Mouse (Mus musculus) neural tube, embryonic 14.5 days (tissue): Measurements from ENCODE around the gene Zfp383. TPM values are rescaled to one million over a fixed set of nuclear protein-coding genes. Genes with fewer than 3 reads are reported as not detected.

Experiments
- ATAC-seq: fragments of 200-750 bp; cut with Nextera tagmentation; 2 replicates; pipeline ENCODE4 v1.8.0; 2017; ENCODE audit warnings: low read depth, mild to moderate bottlenecking, moderate TSS enrichment, moderate library complexity
- H3K27ac ChIP-seq: fragments of 300-500 bp; sonication (generic); 2 replicates; pipeline ENCODE4 v1.5.1; 2014; ENCODE audit warnings: low read depth, mild to moderate bottlenecking, control low read depth, low read length, moderate library complexity, mixed read lengths
- H3K27me3 ChIP-seq: fragments of 300-500 bp; sonication (generic); 2 replicates; pipeline ENCODE4 v1.6.1; 2014; ENCODE audit warnings: low read length; ENCODE audit not compliant: control insufficient read depth, insufficient read depth
- H3K36me3 ChIP-seq: fragments of 300-500 bp; sonication (generic); 2 replicates; pipeline ENCODE4 v1.6.1; 2014; ENCODE audit warnings: low read length, mixed read lengths; ENCODE audit not compliant: control insufficient read depth, insufficient read depth
- H3K4me1 ChIP-seq: fragments of 300-500 bp; sonication (generic); 2 replicates; pipeline ENCODE4 v1.6.1; 2014; ENCODE audit warnings: low read length; ENCODE audit not compliant: control insufficient read depth, insufficient read depth
- H3K4me2 ChIP-seq: fragments of 300-500 bp; sonication (generic); 2 replicates; pipeline ENCODE4 v1.6.1; 2014; ENCODE audit warnings: mild to moderate bottlenecking, low read depth, low read length, control low read depth
- H3K4me3 ChIP-seq: fragments of 300-500 bp; sonication (generic); 2 replicates; pipeline ENCODE4 v1.5.1; 2014; ENCODE audit warnings: low read depth, low read length, control low read depth, mixed read lengths
- H3K9ac ChIP-seq: fragments of 300-500 bp; sonication (generic); replicated peaks from 2 replicates; pipeline ENCODE4 v1.6.1; 2014; ENCODE audit warnings: low read depth, mild to moderate bottlenecking, control low read depth, low read length, mixed read lengths
- H3K9me3 ChIP-seq: fragments of 300-500 bp; sonication (generic); 2 replicates; pipeline ENCODE4 v1.6.1; 2016; ENCODE audit warnings: low read length; ENCODE audit not compliant: control insufficient read depth
- WGBS: fragments of 180-500 bp; shearing (Covaris S2); extraction: QIAGEN DNeasy Blood & Tissue Kit; methylation state at CpG from one replicate; pipeline ENCODE4 v1.1.7; 2014; 5-methylcytosine and 5-hydroxymethylcytosine counted together
- polyA plus RNA-seq: library from polyadenylated mRNA; unstranded; fragments of >200 nt; fragmentation: Nextera tagmentation; extraction: Ambion mirVana; gene quantifications from 2 replicates; pipeline ENCODE4 v1.2.1, GENCODE M21; 2014

Zfp383 gene
- polyA plus RNA-seq, 1 experiment from 2014 or later: 7.7 TPM

DNA sequence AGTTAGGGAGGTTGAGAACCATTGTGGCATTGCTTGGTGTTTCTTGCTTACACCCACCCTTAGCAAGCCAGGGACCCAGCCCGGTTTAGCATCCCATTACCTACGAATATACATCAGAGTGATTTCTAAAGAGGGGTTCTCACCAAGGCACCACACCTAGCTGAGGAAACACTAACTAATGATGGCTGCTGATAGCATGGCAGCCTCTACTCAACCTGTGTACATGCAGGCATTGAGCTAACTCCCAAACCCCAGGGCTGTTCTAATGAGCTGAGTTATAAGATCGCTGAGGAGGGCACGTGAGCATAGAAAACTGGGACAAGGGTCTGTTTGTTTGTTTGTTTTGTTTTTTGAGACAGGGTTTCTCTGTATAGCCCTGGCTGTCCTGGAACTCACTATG, 15.3 kb upstream of the Zfp383 start:
- WGBS: over 99% methylated on average over 4 of the region's 4 CpGs
- no peaks in the 10 kb centered on the region for H3K27me3 ChIP-seq
- H3K9me3 ChIP-seq: peaks cover 25% of the 10 kb centered on the region

DNA sequence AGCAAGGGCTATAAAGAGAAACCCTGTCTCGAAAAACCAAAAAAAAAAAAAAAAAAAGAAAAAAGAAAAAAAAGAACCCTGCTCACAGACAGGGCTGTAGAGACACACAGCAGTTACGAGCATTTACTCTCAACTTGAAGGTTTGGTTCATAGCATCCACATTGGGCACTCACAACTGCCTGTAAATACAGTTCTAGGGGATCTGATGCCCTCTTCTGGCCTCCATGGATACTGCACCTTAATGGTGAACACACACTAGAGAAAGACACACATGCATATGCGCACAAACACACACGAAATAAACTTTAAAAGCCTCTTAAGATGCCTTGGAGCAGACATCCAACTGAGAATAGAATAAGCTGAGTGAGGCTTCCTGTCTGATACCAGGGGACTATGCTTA, 9.7 kb upstream of the Zfp383 start:
- H3K36me3 ChIP-seq: peaks cover 55% of the 10 kb centered on the region
- no peaks in the 10 kb centered on the region for H3K4me1 ChIP-seq
- H3K4me3 ChIP-seq: no peak overlapping the region
- ATAC-seq: no peak
- H3K27me3 ChIP-seq: no peaks in the 10 kb centered on the region
- no peak overlapping the region for H3K4me2 ChIP-seq
- peaks cover 18% of the 10 kb centered on the region for H3K9me3 ChIP-seq
- no peak overlapping the region for H3K27ac ChIP-seq
- WGBS: 93% methylated on average over 4 of the region's 4 CpGs
- H3K9ac ChIP-seq: no peak overlapping the region

More for the DNA sequence above, 15.3 kb upstream of the Zfp383 start:
- Histone ChIP-seq H3K9ac (no peak overlapping the region), H3K4me2 (no peak overlapping the region), H3K27ac (no peak overlapping the region), H3K4me3 (no peak overlapping the region), H3K36me3 (peaks cover 64% of the 10 kb centered on the region), H3K4me1 (no peaks in the 10 kb centered on the region)
- no peak for ATAC-seq

DNA sequence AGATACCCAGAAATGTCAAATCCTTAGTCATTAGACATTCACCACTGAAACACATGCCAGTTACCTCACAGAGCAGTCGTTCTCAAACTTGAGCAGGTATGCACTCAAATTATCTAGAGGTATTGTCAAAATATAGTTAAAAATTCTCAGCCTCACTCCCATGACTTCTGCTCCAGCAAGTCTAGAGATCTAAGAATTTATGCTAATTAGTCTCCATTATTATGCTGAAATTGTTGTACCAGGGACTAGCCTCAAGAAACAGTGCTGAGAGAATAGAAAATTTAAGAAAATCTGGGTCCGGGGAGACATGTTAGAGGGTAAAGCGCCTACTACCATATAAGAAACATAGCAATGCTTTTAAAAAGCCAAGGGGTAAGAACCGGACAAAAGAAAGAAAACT, 3.9 kb upstream of the Zfp383 start:
- H3K4me2 ChIP-seq: no peak overlapping the region
- H3K36me3 ChIP-seq: peaks cover 8% of the 10 kb centered on the region; the same call in 1 of the 2 replicates
- H3K4me1 ChIP-seq: peaks cover 5% of the 10 kb centered on the region; the same call in 1 of the 2 replicates
- no peak for ATAC-seq
- no peaks in the 10 kb centered on the region for H3K9me3 ChIP-seq
- no peak overlapping the region for H3K9ac ChIP-seq
- H3K27ac ChIP-seq: no peak overlapping the region
- no peaks in the 10 kb centered on the region for H3K27me3 ChIP-seq
- 96% methylated on average over 4 of the region's 4 CpGs for WGBS
- H3K4me3 ChIP-seq: no peak overlapping the region

DNA sequence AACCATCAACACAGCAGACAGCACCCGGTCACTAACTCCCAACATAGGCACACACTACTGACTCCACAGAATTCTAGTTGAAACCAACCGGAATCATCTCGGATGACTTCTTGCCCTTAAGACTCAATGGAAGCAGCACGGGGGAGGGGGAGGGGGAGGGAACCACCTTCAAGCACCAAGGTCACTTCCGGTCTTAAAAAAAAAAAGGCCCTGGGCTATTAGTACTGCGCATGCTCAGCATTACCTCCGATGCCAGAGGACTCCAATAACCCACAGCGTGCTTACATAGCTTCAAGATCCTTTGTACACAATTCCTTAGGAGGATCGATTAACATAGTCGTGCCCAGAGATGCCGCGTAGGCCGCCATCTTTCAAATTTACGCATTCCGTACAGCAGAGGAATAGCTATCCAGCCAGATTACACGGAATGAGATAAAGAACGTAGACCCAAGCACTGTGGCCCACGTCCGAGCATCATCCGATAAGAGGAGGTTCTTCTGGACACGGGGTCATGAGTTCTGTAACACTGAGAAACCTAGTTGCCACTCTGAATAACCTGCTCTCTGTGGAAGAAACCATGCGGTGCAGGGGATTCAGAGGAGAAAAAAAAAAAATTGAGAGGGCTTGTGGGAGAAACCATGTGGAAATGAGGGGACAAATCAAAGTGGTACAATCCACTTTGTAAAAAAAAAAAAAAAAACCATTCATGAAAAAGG, 1.9 kb upstream of the Zfp383 start, which contains the start of gene Zfp27:
Gene Zfp27 (minus strand): TSS at position 607 of the 716 bp plus-strand sequence.
- Histone ChIP-seq H3K4me2 (peak within 1 kb of the TSS; percentile 64), H3K9me3 (no peaks in the 10 kb centered on the region), H3K27ac (peak within 1 kb of the TSS; percentile 97), H3K4me3 (peak within 1 kb of the TSS; percentile 61), H3K9ac (peak within 1 kb of the TSS; percentile 60), H3K27me3 (no peaks in the 10 kb centered on the region), H3K4me1 (peaks cover 15% of the 10 kb centered on the region), H3K36me3 (no peaks in the 10 kb centered on the region; the same call in 1 of the 2 replicates)
- ATAC-seq: peak; percentile 89
- under 1% methylated on average over 22 of the region's 22 CpGs for WGBS

DNA sequence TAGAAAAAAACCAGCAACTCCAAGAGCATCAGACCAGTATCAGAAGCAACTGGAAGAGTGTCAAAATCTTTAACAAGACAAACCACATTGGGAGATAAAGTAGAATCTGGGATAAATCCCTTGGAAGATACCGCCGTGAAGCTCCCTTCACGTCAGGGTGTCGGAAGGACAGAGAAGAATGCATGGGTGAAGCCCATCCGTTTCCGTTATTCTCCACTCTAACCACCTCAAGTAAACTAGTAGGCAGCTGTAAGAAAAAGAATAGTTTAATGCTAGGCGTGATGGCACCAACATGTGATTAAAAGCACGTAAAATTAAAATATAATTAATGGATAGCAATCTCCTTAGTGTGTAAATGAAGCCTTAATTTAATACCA, 1.4 kb upstream of the Zfp383 start:
- Histone ChIP-seq H3K9ac (peak overlapping the region; percentile 60), H3K4me3 (peak overlapping the region; percentile 61), H3K27ac (peak overlapping the region; percentile 97), H3K4me1 (peaks cover 15% of the 10 kb centered on the region), H3K27me3 (no peaks in the 10 kb centered on the region), H3K36me3 (no peaks in the 10 kb centered on the region), H3K9me3 (no peaks in the 10 kb centered on the region), H3K4me2 (peak overlapping the region; percentile 64)
- peak; percentile 16; the same call in 1 of the 2 replicates for ATAC-seq
- 13% methylated on average over 8 of the region's 8 CpGs for WGBS

DNA sequence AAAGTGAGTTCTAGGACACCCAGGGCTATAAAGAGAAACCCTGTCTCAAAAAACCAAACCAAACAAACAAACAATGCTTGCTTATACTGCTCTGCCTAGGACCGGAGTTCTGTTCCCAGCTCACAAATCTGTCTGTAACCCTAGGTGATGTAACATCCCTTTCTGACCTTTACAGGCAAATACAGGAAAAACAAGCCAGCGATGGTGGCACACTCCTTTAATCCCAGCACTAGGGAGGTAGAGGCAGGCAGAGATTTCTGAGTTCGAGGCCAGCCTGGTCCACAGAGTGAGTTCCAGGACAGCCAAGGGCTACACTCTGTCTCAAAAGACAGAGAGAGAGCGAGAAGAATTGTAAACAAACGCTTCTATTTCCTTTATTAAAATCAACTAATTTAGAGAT, 817 bp upstream of the Zfp383 start:
- Histone ChIP-seq H3K27ac (peak overlapping the region; percentile 97), H3K27me3 (no peaks in the 10 kb centered on the region), H3K4me1 (peaks cover 15% of the 10 kb centered on the region), H3K9ac (no peak overlapping the region), H3K4me2 (no peak overlapping the region), H3K4me3 (no peak overlapping the region), H3K36me3 (peaks cover 2% of the 10 kb centered on the region), H3K9me3 (no peaks in the 10 kb centered on the region)
- WGBS: 93% methylated on average over 5 of the region's 5 CpGs
- ATAC-seq: no peak

DNA sequence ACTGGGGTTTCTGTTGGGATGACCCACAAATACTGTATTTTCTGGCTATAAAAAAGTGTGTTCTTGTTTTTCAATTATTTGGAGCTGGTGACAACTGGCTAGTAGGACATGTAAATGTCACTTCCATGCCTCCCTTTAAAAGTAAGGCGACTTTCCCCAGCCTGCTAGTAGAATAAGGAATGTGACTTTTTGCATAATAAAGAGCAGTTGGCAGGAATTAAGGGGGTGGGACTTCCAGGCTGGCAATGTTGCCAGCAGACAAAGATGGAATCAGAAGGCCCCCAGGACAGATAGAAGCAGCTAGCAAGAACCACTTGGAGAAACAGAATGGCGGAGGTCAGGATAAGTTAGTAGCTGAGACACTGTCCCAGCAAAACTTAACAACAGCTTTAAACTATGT, 2.2 kb downstream of the Zfp383 start:
- Histone ChIP-seq H3K4me1 (peaks cover 13% of the 10 kb centered on the region), H3K9me3 (no peaks in the 10 kb centered on the region), H3K27me3 (no peaks in the 10 kb centered on the region), H3K36me3 (peaks cover 23% of the 10 kb centered on the region), H3K27ac (no peak overlapping the region), H3K4me3 (no peak overlapping the region), H3K4me2 (peak overlapping the region; percentile 67; the same call in 1 of the 2 replicates), H3K9ac (no peak overlapping the region)
- 58% methylated on average over 2 of the region's 2 CpGs for WGBS
- ATAC-seq: no peak

DNA sequence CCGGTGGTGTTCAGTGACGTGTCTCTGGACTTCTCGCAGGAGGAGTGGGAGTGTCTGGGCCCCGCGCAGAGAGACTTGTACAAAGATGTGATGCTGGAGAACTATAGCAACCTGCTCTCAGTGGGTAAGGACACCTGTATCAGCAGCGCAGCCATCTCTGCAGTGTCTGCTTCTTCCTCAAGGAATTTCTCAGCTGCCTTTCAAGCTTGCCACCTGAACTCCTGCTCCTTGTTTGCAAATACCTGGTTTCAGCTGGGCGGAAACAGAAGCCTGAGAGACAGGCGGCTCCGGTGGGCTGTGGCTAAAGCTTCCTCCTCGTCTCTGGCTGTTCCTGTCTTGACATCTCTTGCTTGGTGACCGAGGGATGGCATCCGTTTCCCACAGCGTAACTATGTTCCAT, 4.1 kb downstream of the Zfp383 start:
- Histone ChIP-seq H3K27ac (no peak overlapping the region), H3K36me3 (peaks cover 30% of the 10 kb centered on the region), H3K4me3 (no peak overlapping the region), H3K9me3 (no peaks in the 10 kb centered on the region), H3K4me2 (no peak overlapping the region), H3K9ac (no peak overlapping the region), H3K4me1 (peaks cover 11% of the 10 kb centered on the region), H3K27me3 (no peaks in the 10 kb centered on the region)
- WGBS: 96% methylated on average over 13 of the region's 13 CpGs
- no peak for ATAC-seq

DNA sequence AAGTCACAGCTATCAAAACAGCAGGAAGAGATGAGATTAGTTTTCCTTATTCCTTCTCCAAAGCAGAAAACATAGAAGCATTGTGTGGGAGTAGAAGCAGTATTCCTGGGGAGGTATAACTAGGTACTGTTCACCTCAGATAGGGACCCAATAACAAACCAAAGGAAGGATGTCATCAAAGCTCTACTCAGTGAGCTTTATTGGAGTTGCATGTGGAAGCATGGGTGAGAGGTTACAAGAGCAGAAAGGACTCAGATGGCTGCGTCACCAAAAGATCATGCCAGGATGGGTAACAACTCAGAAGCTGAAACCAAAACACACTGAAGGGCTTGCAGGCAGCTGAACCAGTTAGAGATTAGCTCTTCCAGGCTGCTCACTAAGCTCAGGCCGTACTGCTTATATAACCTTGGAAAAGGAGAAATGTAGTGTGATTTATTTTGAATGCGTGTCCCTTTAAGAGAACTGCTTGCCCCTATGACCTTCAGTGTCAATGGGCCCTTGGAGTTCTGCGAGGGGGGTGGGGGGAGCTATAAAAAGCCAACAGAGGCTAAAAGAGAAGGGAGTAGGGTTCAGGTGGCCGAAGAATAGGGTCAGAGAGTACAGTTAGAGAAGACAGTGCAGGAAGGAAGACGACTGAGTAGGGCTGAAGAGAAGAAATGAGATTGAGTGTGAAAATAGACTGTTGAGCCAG, 9.5 kb downstream of the Zfp383 start:
- WGBS: 29% methylated on average over 6 of the region's 6 CpGs
- Histone ChIP-seq H3K27me3 (no peaks in the 10 kb centered on the region), H3K27ac (no peak overlapping the region), H3K4me2 (no peak overlapping the region), H3K9me3 (no peaks in the 10 kb centered on the region), H3K36me3 (peaks cover 25% of the 10 kb centered on the region), H3K4me3 (no peak overlapping the region), H3K9ac (no peak overlapping the region), H3K4me1 (no peaks in the 10 kb centered on the region)
- ATAC-seq: no peak
